Mouse (Mus musculus) heart, postnatal 25 days (tissue): Measurements from ENCODE around the gene Exosc3. TPM values are rescaled to one million over a fixed set of nuclear protein-coding genes. Genes with fewer than 3 reads are reported as not detected.

Experiments used
- DNase-seq: peaks from one replicate; pipeline ENCODE4 v3.0.0; 2022; ENCODE audit warnings: low spot score
- intact Hi-C: fragments of 180-260 bp; cut with DNase I; formaldehyde crosslinking; loops from one replicate; pipeline ENCODE4 v1.15.1; 2025
- total RNA-seq, 2 experiments: library from RNA; stranded (reverse); gene quantifications; 2 replicates each; pipeline ENCODE4 v1.2.3; 2021

The Exosc3 gene
- total RNA-seq, 2 experiments from 2014 or later: 12.6 to 14.2 TPM

DNA sequence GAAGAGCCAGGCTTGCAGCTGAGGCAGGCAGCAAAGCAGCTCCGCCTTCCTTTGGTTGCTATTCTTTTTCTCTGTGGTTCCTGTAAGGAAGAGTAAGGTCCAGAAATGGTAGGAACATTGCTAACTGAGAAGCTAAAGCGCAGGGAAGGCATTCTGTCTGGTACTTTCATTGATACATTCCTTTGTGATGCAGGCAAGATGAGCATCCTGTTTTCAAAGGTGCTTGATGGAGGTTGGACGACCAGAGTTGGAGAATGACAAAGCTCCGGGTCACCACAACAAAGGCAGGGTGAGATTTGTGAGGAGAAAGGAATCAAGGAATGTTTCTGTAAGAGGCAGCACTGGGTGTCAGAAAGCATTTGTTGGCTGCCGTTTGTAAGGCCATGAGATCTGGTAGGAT is 54.6 kb downstream of the Exosc3 start:
- intact Hi-C loops: loop anchor here (5.0 to 10.0 kb wide), 2 partner anchors 487 to 569 kb away; no protein-coding TSS in a partner anchor
- DNase-seq: no peak

DNA sequence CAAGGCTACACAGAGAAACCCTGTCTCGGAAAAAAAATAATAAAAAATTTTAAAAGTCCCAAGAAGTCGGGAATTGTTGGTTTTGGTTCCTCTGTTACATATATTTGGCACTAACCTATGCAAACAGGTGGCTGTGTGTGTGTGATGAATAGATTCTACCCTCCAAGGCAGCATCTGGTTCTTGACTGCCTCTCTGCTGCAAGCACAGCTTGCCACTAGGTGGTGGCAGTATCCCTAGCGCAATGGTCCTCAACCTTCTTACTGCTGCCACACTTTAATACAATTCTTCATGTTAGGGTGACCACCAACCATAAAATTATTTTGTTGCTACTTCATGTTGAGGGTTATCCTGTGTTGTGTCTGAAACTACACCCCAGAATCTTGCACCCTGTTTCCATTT is 56.2 kb downstream of the Exosc3 start:
- intact Hi-C loops: loop anchor here (5.0 to 10.0 kb wide), 2 partner anchors 488 to 571 kb away; no protein-coding TSS in a partner anchor
- no peak for DNase-seq

GRCm38 (mm10) chr4:45279981-45280548 is 62.5 kb downstream of the Exosc3 start:
- intact Hi-C loops: loop anchor here (1.0 to 10.0 kb wide), 4 partner anchors 113 to 495 kb away; no protein-coding TSS in a partner anchor
- DNase-seq: no peak

DNA sequence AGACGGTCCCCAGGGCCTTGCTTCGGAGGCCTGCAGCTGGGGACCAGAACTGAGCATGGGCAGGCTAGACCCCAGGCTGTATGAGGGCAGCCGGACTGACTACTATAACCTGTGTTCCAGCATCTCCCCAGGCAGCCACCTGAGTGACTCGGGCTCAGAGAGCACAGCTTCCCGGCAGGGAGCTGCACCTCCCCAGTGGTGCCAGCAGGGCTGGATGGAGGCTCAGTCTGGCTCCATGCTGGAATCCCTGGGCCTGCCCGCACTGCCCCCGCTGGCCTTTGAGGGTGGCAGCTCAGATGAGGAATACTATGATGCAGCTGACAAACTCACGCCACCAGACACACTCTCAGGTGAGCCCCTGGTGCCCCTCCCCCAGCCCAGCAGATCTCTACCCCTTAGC is 63.2 kb downstream of the Exosc3 start:
- DNase-seq: no peak
- intact Hi-C loops: no loop called here

GRCm38 (mm10) chr4:45275770-45276169 is 66.8 kb downstream of the Exosc3 start:
- intact Hi-C loops: no loop called here
- DNase-seq: no peak

DNA sequence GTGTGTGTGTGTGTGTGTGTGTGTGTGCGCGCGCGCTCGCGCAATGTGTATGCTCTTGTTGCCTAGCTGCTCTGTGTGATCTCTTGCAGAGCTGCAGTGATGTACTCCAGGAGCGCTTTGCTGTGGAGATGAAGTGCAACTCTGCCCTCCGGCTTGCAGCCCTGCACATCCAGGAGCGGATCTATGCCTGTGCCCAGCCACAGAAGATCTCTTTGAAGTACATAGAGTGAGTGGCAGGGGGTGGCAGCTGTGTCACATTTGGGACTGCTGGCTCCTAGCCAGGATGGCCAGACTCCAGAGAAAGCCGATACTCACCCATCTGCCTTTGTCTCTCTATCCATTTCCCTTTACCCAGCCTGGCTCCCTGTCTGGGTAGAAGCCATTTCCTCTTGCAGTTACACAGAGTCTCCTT is 71.5 kb downstream of the Exosc3 start:
- DNase-seq: no peak
- intact Hi-C loops: no loop called here

- intact Hi-C loops: no loop called here
- DNase-seq: no peak
Observed at GRCm38 (mm10) chr4:45267883-45268282, 74.6 kb downstream of the Exosc3 start.

Other genes with a start within 250 kb of the Exosc3 start
- 100 to 1,000 TPM; 212 to 250 TPM for gene Tomm5, start 234.6 kb downstream of the Exosc3 start, total RNA-seq
- gene Frmpd1, start 157.9 kb downstream of the Exosc3 start, total RNA-seq: under 1 TPM; 0.22 to 0.29 TPM
- gene Trmt10b, start 45.6 kb downstream of the Exosc3 start, total RNA-seq: 1 to 10 TPM; 3.5 to 6.2 TPM
- 10 to 100 TPM; 12.5 to 14.3 TPM for gene Dcaf10, start 631 bp downstream of the Exosc3 start, total RNA-seq
- 100 to 1,000 TPM; 105 to 128 TPM for gene Slc25a51, start 66.0 kb upstream of the Exosc3 start, total RNA-seq
- 10 to 100 TPM; 34.9 to 37.7 TPM for gene Shb, start 189.7 kb upstream of the Exosc3 start, total RNA-seq